Mouse (Mus musculus) stomach, postnatal 0 days (tissue): ENCODE measurements at regions not wholly inside any gene's neighbourhood (a gene's known extent, or its start where the extent isn't known, plus 50 kb on each side); places are given as distances from the start of the nearest gene placed in this dataset.
A peak's percentile ranks its signal among the peaks of the same experiment; 100 is the strongest.

Source experiments
- ATAC-seq: fragments of 200-750 bp; cut with Nextera tagmentation; 2 replicates; pipeline ENCODE4 v1.8.0; 2017; ENCODE audit not compliant: low FRiP score, low TSS enrichment
- DNase-seq: peaks from one replicate; pipeline ENCODE4 v3.0.0-alpha.2; 2016; ENCODE audit warnings: low spot score
- H3K27ac ChIP-seq: fragments of 300-500 bp; sonication (generic); replicated peaks from 2 replicates; pipeline ENCODE4 v1.5.1; 2014; ENCODE audit warnings: mild to moderate bottlenecking, control low read depth
- H3K27me3 ChIP-seq: fragments of 300-500 bp; sonication (generic); 2 replicates; pipeline ENCODE4 v1.6.1; 2014; ENCODE audit warnings: low read length; ENCODE audit not compliant: control insufficient read depth, insufficient read depth
- H3K36me3 ChIP-seq: fragments of 300-500 bp; sonication (generic); 2 replicates; pipeline ENCODE4 v1.6.1; 2014; ENCODE audit warnings: low read length, mixed read lengths; ENCODE audit not compliant: control insufficient read depth, insufficient read depth
- H3K4me1 ChIP-seq: fragments of 300-500 bp; sonication (generic); replicated peaks from 2 replicates; pipeline ENCODE4 v1.6.1; 2014; ENCODE audit warnings: antibody characterized with exemption; ENCODE audit not compliant: control insufficient read depth, insufficient read depth
- H3K4me2 ChIP-seq: fragments of 300-500 bp; sonication (generic); replicated peaks from 2 replicates; pipeline ENCODE4 v1.6.1; 2014; ENCODE audit warnings: low read depth, mild to moderate bottlenecking, control low read depth, moderate library complexity
- H3K4me3 ChIP-seq: fragments of 300-500 bp; sonication (generic); 2 replicates; pipeline ENCODE4 v1.5.1; 2014; ENCODE audit warnings: low read depth, low read length, control low read depth
- H3K9ac ChIP-seq: fragments of 300-500 bp; sonication (generic); 2 replicates; pipeline ENCODE4 v1.6.1; 2014; ENCODE audit warnings: mild to moderate bottlenecking, low read length, control low read depth, mixed read lengths
- H3K9me3 ChIP-seq: fragments of 300-500 bp; sonication (generic); 2 replicates; pipeline ENCODE4 v1.6.1; 2016; ENCODE audit warnings: low read length; ENCODE audit not compliant: control insufficient read depth
- CTCF ChIP-seq: IDR thresholded peaks from 2 replicates; pipeline ENCODE4 v1.5.1; 2016; ENCODE audit warnings: antibody characterized with exemption, low read depth, mild to moderate bottlenecking, moderate library complexity
- EP300 ChIP-seq: optimal IDR thresholded peaks from 2 replicates; pipeline ENCODE3; 2016; ENCODE audit warnings: antibody characterized with exemption
- WGBS: fragments of 180-500 bp; shearing (Covaris S2); extraction: QIAGEN DNeasy Blood & Tissue Kit; methylation state at CpG from one replicate; pipeline ENCODE4 v1.1.7; 2014; 5-methylcytosine and 5-hydroxymethylcytosine counted together

DNA sequence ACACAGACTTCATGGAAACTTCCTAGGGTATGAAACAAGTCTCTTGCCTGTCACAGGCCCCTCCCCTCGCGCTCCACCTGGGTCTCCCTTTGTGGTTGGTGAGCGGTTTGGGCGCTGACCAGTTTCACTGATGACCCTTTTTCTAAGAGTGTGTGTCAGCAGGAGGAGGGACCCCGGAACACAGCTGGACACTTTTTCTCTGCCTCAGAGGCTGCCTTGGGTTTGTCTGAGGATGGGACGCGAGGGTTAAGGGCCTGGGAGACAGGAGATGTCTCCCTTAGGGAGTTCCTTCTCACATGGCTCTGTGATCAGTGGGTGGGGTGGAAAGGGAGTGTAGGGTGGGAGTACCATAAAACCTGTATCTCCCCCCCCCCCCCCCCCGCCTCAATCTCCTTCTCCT, 115.8 kb upstream of the Haao start:
- DNase-seq (peak; percentile 68), ATAC-seq (no peak)
- Histone ChIP-seq H3K27me3 (no peaks in the 10 kb centered on the region), H3K9me3 (no peaks in the 10 kb centered on the region), H3K4me3 (no peak overlapping the region), H3K9ac (no peak overlapping the region), H3K36me3 (no peaks in the 10 kb centered on the region), H3K4me1 (peaks cover 17% of the 10 kb centered on the region), H3K4me2 (no peak overlapping the region), H3K27ac (peak overlapping the region; percentile 53; the same call in 1 of the 2 replicates)
- TF ChIP-seq CTCF (no peak), EP300 (no peak)
- WGBS: 72% methylated on average over 7 of the region's 8 CpGs

DNA sequence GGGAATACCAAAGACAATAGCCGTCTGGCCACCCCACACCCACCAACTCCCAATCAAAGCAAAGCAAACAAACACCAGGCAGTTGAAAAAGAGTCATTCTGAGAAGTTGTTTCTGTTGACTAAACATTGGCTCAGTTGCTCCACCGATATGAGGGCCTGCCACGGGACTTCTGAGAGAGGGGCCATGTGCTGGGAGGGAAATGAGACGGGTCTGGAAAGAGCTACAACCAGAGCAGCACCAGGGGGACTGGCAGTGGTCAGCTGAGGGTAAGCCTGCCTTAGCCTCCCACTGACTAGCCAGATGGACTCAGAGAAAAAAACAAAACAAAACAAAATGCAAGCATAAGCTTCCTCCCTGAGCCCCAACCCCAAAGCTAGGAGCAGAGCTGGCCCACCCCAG, 115.1 kb upstream of the Haao start:
- no peak overlapping the region for H3K4me3 ChIP-seq
- H3K9ac ChIP-seq: no peak overlapping the region
- H3K4me1 ChIP-seq: peaks cover 17% of the 10 kb centered on the region
- DNase-seq (peak; percentile 62), ATAC-seq (no peak)
- H3K9me3 ChIP-seq: no peaks in the 10 kb centered on the region
- TF ChIP-seq CTCF (no peak), EP300 (no peak)
- peak overlapping the region; percentile 82 for H3K27ac ChIP-seq
- no peaks in the 10 kb centered on the region for H3K27me3 ChIP-seq
- no peaks in the 10 kb centered on the region for H3K36me3 ChIP-seq
- WGBS: 23% methylated on average over 4 of the region's 4 CpGs
- no peak overlapping the region for H3K4me2 ChIP-seq

DNA sequence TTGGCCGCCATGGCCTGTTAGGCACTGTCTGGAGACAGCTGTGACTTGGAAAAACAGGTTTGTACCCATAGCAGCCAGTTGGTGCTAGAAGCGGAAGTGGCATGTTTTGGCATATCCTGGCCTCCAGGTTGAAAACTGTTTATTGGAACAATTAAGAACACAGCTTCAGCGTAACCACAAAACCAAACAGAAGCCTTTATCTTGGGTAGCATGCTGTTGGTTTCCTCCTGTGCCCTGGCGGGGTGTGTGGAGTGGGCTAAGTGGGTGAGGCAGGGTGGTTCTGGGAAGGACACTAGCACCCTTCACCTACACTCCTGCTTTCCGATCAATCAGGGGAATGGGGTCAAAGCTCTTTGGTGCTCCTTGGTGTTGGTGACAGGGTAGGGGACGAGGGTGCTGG, 114.4 kb upstream of the Haao start:
- Histone ChIP-seq H3K4me2 (no peak overlapping the region), H3K9me3 (no peaks in the 10 kb centered on the region), H3K9ac (no peak overlapping the region), H3K4me1 (peaks cover 17% of the 10 kb centered on the region), H3K27me3 (no peaks in the 10 kb centered on the region), H3K27ac (peak overlapping the region; percentile 82), H3K4me3 (no peak overlapping the region), H3K36me3 (no peaks in the 10 kb centered on the region)
- DNase-seq (peak; percentile 66), ATAC-seq (peak; percentile 56)
- TF ChIP-seq CTCF: no peak
- no peak for TF ChIP-seq EP300
- 66% methylated on average over 6 of the region's 6 CpGs for WGBS

DNA sequence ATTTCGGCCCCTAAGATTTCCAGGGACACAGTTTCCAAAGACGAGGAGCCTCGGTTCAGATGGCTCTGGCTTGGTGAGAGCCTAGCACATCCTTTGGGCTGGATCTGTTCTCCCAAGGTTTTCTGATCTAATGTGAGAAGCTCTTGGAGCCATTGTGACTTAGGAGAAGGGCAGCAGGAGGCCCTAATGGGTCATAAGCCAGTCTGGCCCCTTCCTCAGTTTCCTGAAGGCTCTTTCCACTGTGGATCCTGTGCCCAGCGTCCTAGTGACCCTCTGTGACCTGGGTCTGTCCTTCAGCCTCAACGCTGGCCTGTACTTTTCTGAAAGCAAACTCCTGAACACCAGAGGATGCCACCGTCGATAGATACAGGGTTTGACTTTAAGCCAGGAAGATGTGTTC, 113.1 kb upstream of the Haao start:
- WGBS: 80% methylated on average over 7 of the region's 7 CpGs

DNA sequence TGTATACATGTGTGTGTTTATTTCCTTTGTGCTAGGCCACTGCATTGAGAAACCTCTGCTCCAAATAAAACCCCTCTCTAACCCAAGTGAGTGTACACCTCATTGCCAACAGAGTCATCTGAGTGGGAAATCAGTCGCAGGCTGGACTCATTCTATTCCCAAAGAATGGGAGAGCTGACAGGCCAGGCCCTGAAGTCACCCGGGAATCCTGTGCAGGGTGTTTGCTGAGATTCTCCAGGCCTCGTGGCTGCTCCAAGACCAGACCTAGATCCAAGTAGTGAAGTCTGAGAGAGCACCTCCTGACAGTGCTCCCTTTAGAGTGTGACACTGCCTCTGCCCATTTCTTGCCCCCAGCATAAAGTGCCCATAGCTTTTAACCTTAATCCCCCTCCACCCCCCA, 112.4 kb upstream of the Haao start:
- Histone ChIP-seq H3K4me1 (peaks cover 25% of the 10 kb centered on the region), H3K9me3 (no peaks in the 10 kb centered on the region), H3K27me3 (no peaks in the 10 kb centered on the region), H3K4me2 (no peak overlapping the region), H3K4me3 (no peak overlapping the region), H3K9ac (no peak overlapping the region), H3K36me3 (no peaks in the 10 kb centered on the region), H3K27ac (peak overlapping the region; percentile 67)
- no peak for DNase-seq
- ATAC-seq: no peak
- WGBS: 35% methylated on average over 3 of the region's 3 CpGs
- TF ChIP-seq CTCF (no peak), EP300 (no peak)

More for the DNA sequence above, 113.1 kb upstream of the Haao start:
- no peaks in the 10 kb centered on the region for H3K9me3 ChIP-seq
- H3K36me3 ChIP-seq: no peaks in the 10 kb centered on the region
- peak overlapping the region; percentile 67 for H3K27ac ChIP-seq
- no peak for DNase-seq
- no peak overlapping the region for H3K9ac ChIP-seq
- no peaks in the 10 kb centered on the region for H3K27me3 ChIP-seq
- no peak overlapping the region for H3K4me3 ChIP-seq
- H3K4me2 ChIP-seq: no peak overlapping the region
- no peak for ATAC-seq
- no peak for TF ChIP-seq EP300
- no peak for TF ChIP-seq CTCF
- H3K4me1 ChIP-seq: peaks cover 22% of the 10 kb centered on the region

DNA sequence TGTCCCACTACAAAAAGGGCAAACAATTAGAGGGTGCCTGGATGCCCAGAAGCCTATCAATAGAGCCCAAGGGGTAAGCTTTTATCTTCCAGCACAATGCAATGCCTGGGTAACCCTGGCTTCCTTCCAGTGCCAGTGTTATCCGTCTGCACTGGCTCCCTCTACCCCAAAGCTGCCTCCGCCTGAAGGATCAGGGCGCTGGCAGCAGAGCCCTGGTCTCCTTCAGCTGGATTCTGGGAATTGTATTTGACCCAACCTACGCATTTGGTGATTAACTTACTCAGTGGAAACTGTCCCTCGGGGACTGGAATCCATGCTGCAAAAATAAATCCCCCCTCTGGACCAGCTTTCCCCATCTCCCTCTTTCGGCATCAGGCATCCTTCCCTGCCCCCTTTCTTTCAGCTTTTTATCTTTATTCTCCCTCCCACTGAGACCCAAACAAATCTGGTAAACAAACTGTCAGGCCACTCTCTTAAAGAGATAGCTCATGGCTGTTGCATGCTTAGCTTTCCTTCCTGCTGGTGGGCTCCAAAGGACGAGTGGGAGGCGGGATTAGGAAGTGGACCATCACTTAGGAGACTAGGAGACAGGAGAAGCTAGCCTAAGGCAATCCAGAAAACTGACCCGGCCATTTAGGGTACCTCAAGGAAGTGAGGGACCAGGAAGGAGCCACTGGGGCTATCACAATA, 111.5 kb upstream of the Haao start:
- peak; percentile 20; the same call in 1 of the 2 replicates for ATAC-seq
- H3K4me2 ChIP-seq: no peak overlapping the region; the same call in 1 of the 2 replicates
- TF ChIP-seq EP300 (no peak), CTCF (0 out of 2 replicates have a peak, but pooled peaks have one; percentile 2)

More for the DNA sequence above, 111.5 kb upstream of the Haao start:
- Histone ChIP-seq H3K4me3 (no peak overlapping the region), H3K27ac (peak overlapping the region; percentile 74), H3K9ac (no peak overlapping the region), H3K9me3 (no peaks in the 10 kb centered on the region), H3K4me1 (peaks cover 30% of the 10 kb centered on the region), H3K27me3 (no peaks in the 10 kb centered on the region), H3K36me3 (no peaks in the 10 kb centered on the region)
- 22% methylated on average over 9 of the region's 9 CpGs for WGBS
- peak; percentile 68 for DNase-seq
